Mouse (Mus musculus) ES-E14 (cell line): ENCODE measurements around the gene 1700010I14Rik. TPM values are rescaled to one million over a fixed set of nuclear protein-coding genes. Genes with fewer than 3 reads are reported as not detected.

Experiments used
- DNase-seq: peaks from one replicate; pipeline ENCODE4 v3.0.0-alpha.2; 2013; ENCODE audit warnings: low read depth, low spot score
- H3K27ac ChIP-seq: 2 replicates; pipeline ENCODE4 v1.5.1; 2012; ENCODE audit warnings: low read depth, mild to moderate bottlenecking, low read length, moderate library complexity, mixed read lengths; ENCODE audit not compliant: poor library complexity, insufficient read depth, severe bottlenecking
- H3K36me3 ChIP-seq: 2 replicates; pipeline ENCODE4 v1.6.1; 2012; ENCODE audit warnings: mild to moderate bottlenecking, low read length, moderate library complexity, mixed read lengths; ENCODE audit not compliant: control insufficient read depth, poor library complexity, insufficient read depth, severe bottlenecking
- H3K4me1 ChIP-seq, 2 experiments: fragments of 150-350 bp in 1 of 2; sonication (generic) in 1 of 2; 2 replicates each; pipeline ENCODE4 v1.6.1; 2012; ENCODE audit warnings: low read length in 2 of 2, mild to moderate bottlenecking in 1 of 2, mixed read lengths in 1 of 2; ENCODE audit not compliant: control insufficient read depth in 2 of 2, insufficient read depth in 2 of 2, poor library complexity in 1 of 2
- H3K4me3 ChIP-seq, 2 experiments: fragments of 150-350 bp in 1 of 2; sonication (generic) in 1 of 2; 2 replicates each; pipeline ENCODE4 v1.5.1; 2012; ENCODE audit warnings: low read length in 2 of 2, low read depth in 1 of 2, mild to moderate bottlenecking in 1 of 2, mixed read lengths in 1 of 2; ENCODE audit not compliant: insufficient read depth in 1 of 2, poor library complexity in 1 of 2, severe bottlenecking in 1 of 2
- H3K9ac ChIP-seq: 2 replicates; pipeline ENCODE4 v1.6.1; 2012; ENCODE audit warnings: low read depth, mild to moderate bottlenecking, low read length, mixed read lengths; ENCODE audit not compliant: poor library complexity, insufficient read depth, severe bottlenecking
- H3K9me3 ChIP-seq: fragments of 150-350 bp; sonication (generic); 2 replicates; pipeline ENCODE4 v1.6.1; 2012; ENCODE audit warnings: low read depth, mild to moderate bottlenecking, low read length; ENCODE audit not compliant: control insufficient read depth, insufficient read depth
- CHD2 ChIP-seq: IDR thresholded peaks from 2 replicates; pipeline ENCODE4 v1.6.1; 2014; ENCODE audit warnings: mild to moderate bottlenecking, low read depth, low read length, inconsistent platforms
- HCFC1 ChIP-seq: IDR thresholded peaks from 2 replicates; pipeline ENCODE4 v1.6.1; 2012; ENCODE audit warnings: low read length, inconsistent platforms, borderline replicate concordance; ENCODE audit not compliant: insufficient read depth
- MAFK ChIP-seq: IDR thresholded peaks from 2 replicates; pipeline ENCODE4 v1.6.1; 2014; ENCODE audit warnings: mild to moderate bottlenecking, low read depth, low read length, inconsistent platforms; ENCODE audit not compliant: insufficient read depth
- ZC3H11A ChIP-seq: IDR thresholded peaks from 2 replicates; pipeline ENCODE4 v1.6.1; 2012; ENCODE audit warnings: low read depth, mild to moderate bottlenecking, inconsistent platforms, low read length, borderline replicate concordance
- ZNF384 ChIP-seq: IDR thresholded peaks from 2 replicates; pipeline ENCODE4 v1.6.1; 2012; ENCODE audit warnings: low read depth, low read length, inconsistent platforms
- in situ Hi-C, 2 experiments: fragments of 600-800 bp; cut with MboI; formaldehyde crosslinking; loops; one replicate each; pipeline ENCODE4 v1.15.1; 2025; ENCODE audit warnings: low sequenced_read_pairs in 2 of 2, inconsistent platforms in 1 of 2; ENCODE audit not compliant: unreplicated experiment in 2 of 2
- total RNA-seq: library from RNA; depleted of rRNA; stranded (reverse); fragments of 300-350 nt; gene quantifications from 2 replicates; pipeline ENCODE4 v1.2.3, GENCODE M21; 2012

Gene 1700010I14Rik
- total RNA-seq, 1 experiment, result 0.22 TPM

DNA sequence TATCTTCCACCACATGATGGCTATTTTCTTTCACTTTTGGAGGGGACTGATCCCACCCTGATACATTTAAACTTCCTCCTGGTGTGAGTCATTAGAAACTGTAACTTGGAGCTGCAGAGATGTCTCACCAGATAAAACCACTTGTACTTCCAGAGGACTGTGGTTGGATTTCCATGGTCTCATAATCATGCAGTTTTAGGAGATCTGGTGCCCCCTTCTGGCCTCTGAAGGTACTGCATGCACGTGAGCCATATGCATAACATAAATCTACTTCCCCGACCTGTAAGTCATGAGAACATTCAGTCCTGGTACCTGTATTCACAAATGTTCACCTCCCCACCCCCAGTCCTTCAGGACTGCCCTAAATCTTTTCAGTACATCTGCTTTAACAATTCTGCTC lies 54.6 kb downstream of the 1700010I14Rik start:
- Histone ChIP-seq H3K4me1 (no peaks in the 10 kb centered on the region), H3K9ac (no peak overlapping the region), H3K9me3 (no peaks in the 10 kb centered on the region), H3K36me3 (no peaks in the 10 kb centered on the region), H3K4me3 (no peak overlapping the region), H3K27ac (no peak overlapping the region)
- in situ Hi-C loops, result no loop called here
- no peak for DNase-seq
- TF ChIP-seq ZNF384 (no peak), MAFK (no peak), HCFC1 (no peak), ZC3H11A (peak; percentile 18; the same call in 1 of the 2 replicates), CHD2 (no peak)

DNA sequence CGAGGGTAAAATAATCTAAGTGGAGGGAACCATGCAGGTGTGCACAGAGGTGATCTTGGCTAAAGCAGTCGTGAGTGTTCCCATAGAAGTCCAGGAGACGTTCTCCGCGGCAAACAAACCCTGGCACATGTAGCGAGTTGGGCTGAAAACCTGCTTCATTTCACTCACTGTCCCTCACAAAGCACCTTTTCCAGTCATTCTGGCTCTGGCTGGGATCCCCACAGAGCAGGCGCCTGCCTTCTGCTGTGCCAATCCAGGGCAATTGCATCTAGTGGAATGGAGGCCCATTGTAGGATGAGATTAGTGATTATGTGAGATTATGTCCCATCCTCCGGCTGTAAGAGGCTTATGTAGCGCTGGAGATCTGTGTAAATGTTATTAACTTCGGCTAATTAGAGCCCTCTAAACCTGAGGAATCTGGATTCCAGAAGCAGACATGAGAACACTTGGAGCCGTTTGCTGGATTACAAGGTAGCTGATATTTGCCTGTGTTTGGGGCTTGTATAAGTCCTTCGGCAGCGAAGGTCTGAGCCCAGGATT lies 64.4 kb downstream of the 1700010I14Rik start:
- H3K36me3 ChIP-seq, result no peaks in the 10 kb centered on the region
- H3K4me3 ChIP-seq, result no peak overlapping the region
- no peak overlapping the region for H3K9ac ChIP-seq
- in situ Hi-C loops, result no loop called here
- no peak for TF ChIP-seq ZC3H11A
- no peak for TF ChIP-seq MAFK
- no peak overlapping the region for H3K27ac ChIP-seq
- H3K9me3 ChIP-seq, result no peaks in the 10 kb centered on the region
- H3K4me1 ChIP-seq, result no peaks in the 10 kb centered on the region
- no peak for DNase-seq

DNA sequence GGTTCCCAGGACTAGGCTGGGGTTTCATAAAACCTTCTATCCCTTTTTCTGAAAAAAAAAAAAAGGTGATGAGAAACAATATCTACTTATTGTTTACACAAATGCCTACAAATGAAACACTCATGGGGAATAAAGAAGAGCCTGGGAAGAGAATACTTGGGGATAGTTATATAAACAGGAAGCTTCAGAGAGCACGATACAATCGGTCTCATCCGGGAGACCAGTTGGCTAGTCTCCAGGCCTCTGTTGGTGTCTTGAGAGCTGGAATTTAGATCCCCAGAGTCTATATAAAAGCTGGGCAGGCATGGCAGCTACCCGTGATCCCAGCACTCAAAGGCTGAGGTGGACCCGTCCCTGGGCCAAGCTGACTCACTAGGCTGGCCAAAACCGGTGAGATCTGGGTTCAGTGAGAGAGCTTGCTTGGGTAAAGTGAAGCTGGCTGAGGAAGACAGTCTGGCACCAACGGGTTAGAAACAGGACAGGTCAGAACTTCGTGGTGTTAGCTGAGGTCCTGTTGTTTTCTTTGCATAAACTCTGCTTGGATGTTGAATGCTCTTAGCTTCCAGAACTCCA lies 71.3 kb downstream of the 1700010I14Rik start:
- DNase-seq, result no peak
- Histone ChIP-seq H3K4me1 (no peaks in the 10 kb centered on the region), H3K9ac (no peak overlapping the region), H3K4me3 (no peak overlapping the region), H3K9me3 (no peaks in the 10 kb centered on the region), H3K27ac (no peak overlapping the region), H3K36me3 (no peaks in the 10 kb centered on the region)
- TF ChIP-seq CHD2, result no peak
- TF ChIP-seq MAFK, result no peak
- no peak for TF ChIP-seq ZNF384
- no peak for TF ChIP-seq HCFC1
- in situ Hi-C loops, result no loop called here
